Mouse (Mus musculus) cerebellum, adult 9-11 months (tissue): Measurements from ENCODE around the gene Insig1.

Experiments used
- DNase-seq: peaks from one replicate; pipeline ENCODE4 v3.0.0; 2022

Insig1 gene

DNA sequence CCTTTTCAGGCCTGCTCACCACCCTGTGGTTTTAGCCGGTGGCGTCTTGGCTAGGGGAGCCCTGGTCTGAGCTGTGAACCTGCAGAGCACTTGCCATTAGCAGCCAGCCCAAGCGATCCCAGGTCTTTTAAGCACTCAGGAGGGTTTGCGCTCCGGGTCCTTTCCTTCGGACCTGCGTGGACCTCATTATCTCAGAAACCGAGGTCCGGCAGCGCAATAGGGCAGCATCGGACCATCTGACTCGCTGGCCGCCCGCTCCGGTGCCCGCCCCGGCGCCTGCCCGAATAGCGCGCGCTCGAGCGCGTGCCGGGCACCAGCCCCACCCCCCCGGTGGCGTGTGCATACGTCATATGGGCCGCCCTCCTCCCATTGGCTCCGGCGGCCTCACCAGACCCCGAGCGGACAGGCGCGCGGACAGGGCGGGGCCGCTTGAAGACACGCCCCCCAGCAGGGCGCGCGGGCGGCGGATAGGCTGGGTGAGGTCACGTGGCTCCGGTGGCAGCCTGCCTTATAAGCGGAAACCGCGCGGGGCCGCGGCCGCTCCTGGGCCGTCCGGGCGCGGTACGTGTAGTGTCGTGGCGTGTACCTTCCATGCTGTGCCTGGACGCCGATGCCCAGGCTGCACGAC lies at the start of gene Insig1:
Gene Insig1 (plus strand): TSS at position 536 of the 628 bp plus-strand sequence.
- peak; percentile 99 for DNase-seq

- DNase-seq, result no peak
These were observed 47.7 kb upstream of the Insig1 start for GRCm38 (mm10) chr5:28023452-28023851.

DNA sequence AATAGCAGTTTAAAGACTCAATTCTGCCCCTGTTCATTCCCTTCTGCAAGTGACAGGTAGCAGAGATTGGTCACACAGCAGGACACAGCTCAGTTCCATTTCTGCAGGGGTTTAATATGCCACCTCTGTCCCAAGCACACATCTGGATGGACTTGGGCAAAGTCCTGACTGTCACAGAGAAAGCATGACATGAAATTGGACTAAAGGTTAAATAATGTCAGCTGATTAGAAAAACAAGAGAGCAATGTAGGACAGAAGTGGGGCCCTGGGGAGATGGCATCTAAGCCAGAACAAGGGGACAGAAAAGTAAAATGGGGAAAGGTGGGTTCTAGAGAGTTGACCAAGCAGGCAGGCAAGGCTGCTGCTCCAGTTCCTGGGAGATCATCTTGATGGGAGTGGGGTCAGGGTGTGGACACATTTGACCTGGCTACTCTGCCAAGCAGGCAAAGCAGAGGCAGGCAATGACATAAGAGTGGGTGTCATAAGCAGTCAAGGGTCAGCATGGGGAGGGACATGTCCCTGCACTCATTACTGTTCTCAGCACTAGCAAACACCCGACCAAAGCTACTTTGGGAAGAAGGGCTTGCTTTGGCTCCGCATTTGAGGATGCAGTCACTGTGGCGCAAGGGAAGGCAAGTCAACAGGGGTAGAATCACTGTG lies 39.5 kb upstream of the Insig1 start:
- no peak for DNase-seq

DNA sequence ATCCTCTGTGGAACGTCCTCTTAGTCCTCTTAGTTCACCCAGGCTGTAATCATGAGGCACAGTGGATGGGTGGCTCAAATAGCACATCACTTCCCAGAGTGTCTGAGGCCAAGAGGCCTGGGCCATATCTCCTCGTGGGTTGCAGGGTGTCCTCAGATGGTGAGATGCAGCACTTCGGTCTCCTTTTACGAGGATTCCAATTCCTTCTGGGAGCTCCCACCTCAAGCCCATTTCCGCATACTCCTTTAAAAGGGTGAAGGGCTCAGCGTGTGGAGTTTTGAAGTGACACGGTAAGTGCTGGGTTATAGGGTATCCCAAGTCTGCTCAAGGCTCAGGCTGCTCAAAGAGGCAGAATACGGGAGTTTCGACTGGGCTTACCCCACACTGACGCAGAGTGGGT lies 38.3 kb upstream of the Insig1 start:
- no peak for DNase-seq

GRCm38 (mm10) chr5:28033281-28033680 lies 37.9 kb upstream of the Insig1 start:
- no peak for DNase-seq

DNA sequence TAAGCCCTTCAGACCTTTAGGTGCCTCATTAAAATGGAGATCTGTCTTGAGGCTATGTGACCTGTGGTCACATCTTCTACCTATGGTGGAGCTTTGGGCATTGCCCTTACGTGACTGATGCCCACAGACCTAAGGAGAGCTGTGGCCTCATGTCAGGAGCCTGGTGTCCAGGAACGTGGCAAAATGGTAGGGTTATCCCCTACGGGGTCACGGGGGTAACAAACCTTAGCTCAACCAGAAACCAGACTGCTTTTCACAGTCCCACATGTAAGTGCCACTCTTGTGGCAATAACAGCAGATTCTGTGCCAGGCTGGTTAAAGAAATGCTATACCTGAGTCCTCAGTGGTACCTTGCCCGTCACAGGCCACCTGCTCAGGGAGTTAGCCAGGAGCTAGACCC lies 37.3 kb upstream of the Insig1 start:
- no peak for DNase-seq

DNA sequence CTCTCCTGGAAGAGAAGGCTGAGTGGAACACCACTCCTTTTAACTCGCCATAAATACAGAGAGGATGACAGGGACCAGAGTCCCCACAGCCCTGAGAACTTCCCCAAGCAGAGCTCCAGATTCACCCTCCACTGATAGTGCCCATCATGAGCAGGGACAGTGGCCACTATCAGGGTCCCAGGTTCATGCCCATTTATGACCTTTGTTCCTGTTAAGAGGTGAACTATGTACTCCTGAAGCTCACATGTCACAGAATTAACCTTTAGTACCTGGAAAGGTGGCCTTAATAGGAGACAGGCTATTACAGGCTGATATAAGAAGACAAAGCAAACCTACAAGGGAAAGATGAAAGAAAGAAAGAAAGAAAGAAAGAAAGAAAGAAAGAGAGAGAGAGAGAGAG lies 35.2 kb upstream of the Insig1 start:
- no peak for DNase-seq

DNA sequence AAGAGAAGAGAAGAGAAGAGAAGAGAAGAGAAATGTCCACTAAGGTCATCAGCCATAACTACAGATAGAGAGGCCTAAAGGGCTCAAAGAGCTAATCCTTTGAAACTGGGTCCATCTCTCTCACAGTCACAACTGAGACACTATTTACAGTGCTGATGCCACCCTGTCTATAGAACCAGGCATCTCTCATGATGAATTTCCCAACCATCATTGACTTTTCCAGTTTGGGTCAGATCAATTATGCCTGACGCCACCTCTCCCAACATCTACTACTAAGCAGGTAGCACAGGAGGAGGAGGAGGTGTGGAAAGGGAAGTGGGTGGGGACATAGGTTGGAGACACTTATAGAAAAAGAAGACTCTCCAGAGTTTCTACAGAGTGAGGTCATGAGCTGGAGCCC lies 34.6 kb upstream of the Insig1 start:
- no peak for DNase-seq

DNA sequence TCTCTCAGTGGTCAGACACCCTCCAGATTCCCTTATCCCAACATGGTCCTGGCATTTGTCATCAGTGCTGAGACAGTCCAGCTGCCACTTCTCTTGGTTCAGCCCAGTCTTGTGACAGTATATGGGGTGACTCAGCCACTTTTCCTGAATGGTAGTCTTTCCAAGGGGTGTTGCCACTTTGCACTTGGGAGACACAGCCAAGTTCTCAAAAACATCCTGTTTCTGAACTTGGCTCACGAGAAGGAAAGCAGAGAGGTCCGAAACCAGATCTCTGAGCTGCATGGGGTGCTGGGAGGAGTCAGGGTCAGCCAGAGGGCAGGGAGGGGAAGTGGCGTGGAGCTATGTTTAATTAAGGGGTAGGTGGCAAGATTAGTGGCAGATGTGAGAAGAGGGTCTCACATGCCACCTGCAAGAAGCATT lies 34.0 kb upstream of the Insig1 start:
- DNase-seq, result no peak

DNA sequence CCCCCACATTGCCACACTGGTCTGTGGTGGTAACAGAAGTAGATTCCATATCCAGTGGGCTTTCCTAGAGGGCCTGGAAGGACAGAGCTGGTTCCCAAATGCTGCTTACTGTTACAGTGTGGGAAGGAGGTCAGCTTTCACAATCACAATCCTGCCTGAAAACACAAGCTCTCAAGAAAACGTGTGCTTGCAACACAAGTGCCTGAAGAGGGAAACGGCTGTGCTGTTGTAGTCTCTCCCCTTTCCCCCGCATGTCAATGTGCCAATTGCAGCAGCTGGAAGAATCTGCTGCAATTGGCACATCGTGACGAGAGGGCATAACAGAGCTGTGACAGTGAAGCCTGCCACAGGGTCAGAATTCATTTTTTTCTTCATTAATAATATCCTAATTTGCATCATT lies 33.5 kb upstream of the Insig1 start:
- no peak for DNase-seq

DNA sequence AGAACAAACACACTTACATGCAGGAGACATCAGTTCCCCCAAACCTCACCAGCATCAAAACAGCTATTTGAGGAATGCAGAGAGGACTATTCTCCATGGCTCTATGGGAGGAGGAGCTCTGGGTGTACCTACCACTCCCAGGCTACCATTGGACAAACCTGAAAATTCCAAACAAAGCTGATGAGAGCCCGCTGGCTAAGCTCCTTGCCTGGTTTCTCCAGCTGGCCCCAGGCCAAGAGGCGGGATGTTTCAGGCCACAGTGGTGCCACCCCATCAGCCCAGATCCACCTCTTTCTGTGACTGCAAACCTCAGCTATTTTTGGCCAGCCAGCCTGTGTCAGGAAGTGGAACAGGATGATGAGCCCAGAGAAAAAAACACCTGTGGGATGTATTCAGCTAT lies 33.0 kb upstream of the Insig1 start:
- DNase-seq, result no peak

- no peak for DNase-seq
These were observed 31.2 kb upstream of the Insig1 start for GRCm38 (mm10) chr5:28039746-28040655.

GRCm38 (mm10) chr5:28040726-28041125 lies 30.4 kb upstream of the Insig1 start:
- no peak for DNase-seq

GRCm38 (mm10) chr5:28042021-28042420 lies 29.1 kb upstream of the Insig1 start:
- no peak for DNase-seq

GRCm38 (mm10) chr5:28042779-28043178 lies 28.4 kb upstream of the Insig1 start:
- DNase-seq, result no peak

DNA sequence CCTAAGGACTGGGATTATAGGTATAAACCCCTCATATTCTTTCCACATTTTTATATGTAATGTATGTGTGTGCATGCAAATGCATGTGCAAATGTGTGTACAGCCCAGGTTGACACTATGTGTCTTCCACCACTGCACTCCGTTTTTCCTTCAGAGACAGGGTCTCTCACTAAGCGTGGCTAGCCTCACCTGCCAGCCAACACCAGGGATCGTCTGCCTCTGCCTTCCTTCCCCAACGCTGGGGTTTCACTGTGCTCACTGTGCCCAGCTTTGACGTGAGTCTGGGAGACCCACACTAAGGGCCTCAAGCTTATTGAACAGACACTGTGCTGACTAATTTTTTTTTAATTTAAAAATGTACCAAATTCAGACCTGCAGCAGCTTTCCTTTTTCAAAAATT lies 27.8 kb upstream of the Insig1 start:
- no peak for DNase-seq

GRCm38 (mm10) chr5:28046966-28047365 lies 24.2 kb upstream of the Insig1 start:
- DNase-seq, result no peak

DNA sequence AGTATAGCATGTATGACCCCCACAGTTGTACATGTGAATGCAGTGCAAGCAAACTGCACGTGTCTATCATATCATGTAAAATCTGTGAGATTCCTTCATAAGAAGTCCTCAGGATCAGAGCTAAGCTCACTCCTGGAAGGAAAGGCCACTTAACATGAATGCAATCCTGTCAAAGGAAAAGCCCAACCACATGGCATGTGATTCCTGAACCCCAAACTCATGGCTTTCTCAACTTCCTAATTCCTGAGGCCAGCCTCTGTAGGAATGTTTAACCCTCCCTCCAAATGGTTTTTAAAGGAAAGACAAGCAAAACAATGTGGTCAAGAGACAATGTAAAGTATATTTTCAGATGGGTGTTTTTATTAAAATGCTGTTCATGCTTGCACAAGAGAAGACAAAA lies 23.2 kb upstream of the Insig1 start:
- no peak for DNase-seq

DNA sequence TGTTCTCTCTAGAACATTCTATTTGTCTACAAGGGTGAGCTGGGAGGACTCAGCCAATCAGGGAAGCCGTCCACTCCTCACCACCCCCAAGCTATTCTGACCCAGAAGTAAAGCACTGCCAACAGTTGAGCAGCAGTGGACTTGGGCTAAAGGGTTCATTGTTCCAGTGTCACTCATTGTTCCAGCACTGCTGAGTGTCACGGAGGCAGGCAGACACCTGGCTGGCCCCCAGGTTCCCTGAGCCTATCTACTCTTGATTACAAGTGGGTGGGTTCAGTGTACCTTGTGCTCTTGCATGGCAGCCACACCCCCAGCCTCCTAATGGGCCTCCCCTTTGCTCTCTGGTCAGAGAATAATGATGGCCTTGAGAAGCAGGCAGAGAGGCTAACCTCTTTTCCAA lies 15.7 kb upstream of the Insig1 start:
- DNase-seq, result no peak

- DNase-seq, result no peak
These were observed 14.3 kb upstream of the Insig1 start for GRCm38 (mm10) chr5:28056877-28057276.

- peak; percentile 36 for DNase-seq
These were observed 10.7 kb upstream of the Insig1 start for GRCm38 (mm10) chr5:28060506-28060905.

- peak; percentile 52 for DNase-seq
These were observed 10.2 kb upstream of the Insig1 start for GRCm38 (mm10) chr5:28061011-28061410.

DNA sequence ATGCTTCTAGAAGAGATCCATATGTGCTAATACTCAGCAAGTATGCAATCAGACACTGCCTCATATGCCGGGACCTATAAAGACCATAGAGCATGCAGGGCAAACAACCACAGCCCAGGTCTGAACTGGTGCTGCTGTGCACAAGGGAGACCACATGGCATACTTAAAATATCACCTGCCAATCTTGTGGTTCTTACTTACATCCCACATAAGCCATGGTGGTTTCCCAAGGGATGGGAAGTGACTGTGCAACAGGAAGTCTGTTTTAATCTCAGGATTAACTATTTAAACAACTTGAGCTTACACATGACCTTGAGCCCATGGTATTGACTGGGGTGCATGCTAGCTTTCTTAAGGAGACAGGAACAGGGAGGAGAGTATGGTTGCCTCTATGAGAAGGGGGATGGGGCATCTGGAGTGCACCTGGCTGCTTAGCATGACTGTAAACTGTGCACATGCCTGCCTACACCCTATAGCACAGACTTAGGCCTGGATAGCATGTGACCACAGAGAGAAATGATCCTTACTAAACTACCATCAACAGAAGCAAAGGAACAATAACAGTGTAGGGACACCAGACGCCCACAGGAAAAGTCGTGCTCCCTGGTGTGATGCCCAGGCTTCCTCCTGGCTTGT lies 7.1 kb upstream of the Insig1 start:
- no peak for DNase-seq
